Mouse (Mus musculus) heart, adult 8-10 months (tissue): ENCODE data around the gene Zcchc13. TPM values are rescaled to one million over a fixed set of nuclear protein-coding genes. Genes with fewer than 3 reads are reported as not detected.
"Not testable (repeated sequence)": the region's sequence is repeated elsewhere in the genome, so short reads cannot be mapped to it uniquely, and the experiment has no call there.

ENCODE experiments used
- DNase-seq: peaks from one replicate; pipeline ENCODE4 v3.0.0; 2022; ENCODE audit warnings: low spot score
- total RNA-seq, 4 experiments: library from RNA; stranded (reverse); gene quantifications; 2 replicates each; pipeline ENCODE4 v1.2.4; 2022

The Zcchc13 gene
- total RNA-seq, 4 experiments from 2014 or later = not detected

DNA sequence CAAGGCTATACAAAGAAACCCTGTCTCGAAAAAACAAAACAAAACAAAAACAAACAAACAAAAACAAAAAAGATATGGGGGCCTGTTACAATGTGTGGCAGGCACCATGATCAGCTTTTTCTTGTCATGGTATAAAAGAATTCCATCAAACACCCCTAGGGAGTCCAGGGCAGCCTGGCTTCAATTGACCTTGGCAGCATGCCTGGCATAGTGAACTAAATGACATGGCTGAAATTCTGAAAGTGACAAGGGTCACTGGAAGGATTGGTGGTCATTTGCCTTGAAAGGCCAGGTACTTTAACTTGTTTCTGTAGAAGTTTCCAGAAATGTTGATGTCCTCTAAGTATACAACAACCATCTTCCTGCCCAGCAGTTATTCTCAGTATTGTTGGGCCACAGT is 13.9 kb downstream of the Zcchc13 start:
- no peak for DNase-seq

DNA sequence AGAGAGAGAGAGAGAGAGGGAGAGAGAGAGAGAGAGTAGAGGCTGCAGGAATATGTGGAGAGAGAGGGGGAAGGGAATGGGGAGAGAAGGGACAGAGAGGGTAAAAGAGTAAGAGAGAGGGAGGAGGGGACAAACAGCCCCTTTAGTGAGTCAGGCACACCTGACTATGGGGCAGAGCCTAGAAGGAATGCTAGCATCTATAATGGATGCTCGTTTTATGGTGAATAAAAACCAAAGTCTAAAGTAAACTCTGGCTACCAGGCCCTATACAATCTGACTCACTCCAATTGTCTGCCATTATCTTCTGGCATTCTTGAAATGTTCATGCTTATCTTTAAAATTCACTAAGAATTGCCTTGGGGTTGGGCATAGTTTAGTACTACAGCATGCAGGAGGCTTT is 21.7 kb downstream of the Zcchc13 start:
- no peak for DNase-seq

DNA sequence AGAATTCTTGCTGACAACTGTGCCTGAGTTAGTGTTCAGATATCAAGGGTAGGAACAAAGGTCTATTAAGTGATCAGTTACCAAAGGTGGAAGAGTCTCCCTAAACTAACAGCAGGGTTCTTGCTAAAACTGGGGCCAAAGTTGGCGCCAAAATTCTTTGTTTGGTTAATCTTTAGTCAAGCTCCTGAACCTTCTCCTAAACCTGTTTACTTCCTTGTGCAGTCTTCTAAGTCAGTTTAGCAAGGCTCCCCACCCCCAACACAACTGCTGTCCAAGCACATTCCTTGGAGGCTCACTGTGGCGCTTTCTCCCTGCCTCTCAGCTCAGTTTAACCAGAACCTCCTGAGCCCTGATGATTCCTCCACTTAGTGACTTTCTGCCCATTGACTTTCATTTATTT is 22.6 kb downstream of the Zcchc13 start:
- no peak for DNase-seq

DNA sequence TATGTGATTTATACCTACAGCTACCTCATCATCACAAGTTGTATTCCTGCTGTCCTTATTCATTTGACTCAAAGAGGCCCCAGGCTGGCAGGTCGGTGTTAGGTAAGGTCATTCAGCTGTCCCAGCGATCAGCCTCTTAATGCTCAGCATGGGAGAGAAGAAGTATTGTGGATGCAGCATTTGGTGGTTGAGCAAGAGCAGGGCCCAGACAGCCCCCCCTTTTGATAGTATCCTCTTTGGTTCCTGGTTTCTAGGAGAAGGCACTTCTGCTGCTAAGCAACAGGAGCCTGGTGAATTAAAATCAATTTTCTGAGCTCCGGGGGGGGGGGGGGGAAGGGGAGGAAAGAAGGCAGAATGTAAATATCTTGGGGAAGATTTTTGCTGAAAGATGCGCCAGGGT is 28.6 kb downstream of the Zcchc13 start:
- no peak for DNase-seq

DNA sequence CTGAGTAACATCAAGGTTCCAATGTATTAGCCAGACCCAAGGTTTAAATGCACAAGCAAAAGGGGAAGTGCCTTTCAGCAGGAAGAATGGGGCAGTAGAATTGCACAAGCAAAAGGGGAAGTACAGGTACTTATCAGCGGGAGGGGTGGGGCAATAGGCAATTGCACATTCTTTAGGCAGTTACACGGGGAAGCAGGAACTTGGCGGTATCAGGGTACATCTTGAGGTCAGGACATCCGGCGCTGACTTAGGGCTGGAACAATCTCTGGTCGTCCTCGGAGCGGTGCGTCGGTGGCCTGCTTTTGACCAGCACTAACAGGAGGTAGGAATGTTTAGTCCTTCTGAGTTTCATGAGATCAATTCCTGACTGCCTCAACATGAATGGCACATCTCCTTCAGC is 34.1 kb downstream of the Zcchc13 start:
- not testable (repeated sequence) for DNase-seq

DNA sequence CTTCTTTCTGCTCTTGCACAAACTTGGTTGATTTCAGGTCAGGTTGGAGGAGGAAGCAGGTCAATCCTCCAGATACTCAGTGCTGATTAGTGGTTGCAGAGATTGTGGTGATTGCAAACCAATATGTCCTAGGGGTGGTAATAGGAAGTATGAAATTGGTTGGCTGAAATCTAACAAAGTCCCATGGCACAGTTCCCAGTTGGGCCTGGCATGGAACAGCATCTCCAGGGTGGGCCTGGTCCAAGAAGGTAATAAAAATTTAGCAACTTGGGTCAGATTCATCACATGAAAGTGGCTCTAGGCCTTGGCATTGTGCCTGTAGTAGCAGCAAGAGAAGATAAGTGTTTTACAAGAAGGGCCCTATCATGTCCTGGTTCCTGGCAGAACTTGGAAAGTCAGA is 39.9 kb downstream of the Zcchc13 start:
- no peak for DNase-seq

DNA sequence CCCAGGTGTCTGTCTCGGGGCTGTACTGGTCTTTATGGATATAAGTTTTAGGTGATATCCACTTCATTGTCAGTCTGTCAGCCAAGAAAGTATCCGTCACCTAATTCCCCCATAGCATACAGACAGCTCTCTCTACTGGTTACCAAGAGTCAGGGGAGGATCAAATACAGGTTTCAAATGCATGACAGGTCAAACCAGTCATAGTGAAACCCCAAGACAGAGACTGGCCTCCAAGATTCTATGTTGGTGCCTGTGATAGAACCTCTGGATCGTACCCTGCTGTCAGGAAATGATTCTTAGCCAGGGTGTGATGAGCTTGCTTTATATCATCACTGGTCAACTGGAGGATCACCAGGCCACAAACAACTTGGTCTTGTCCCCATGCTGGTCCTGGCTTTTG is 43.4 kb downstream of the Zcchc13 start:
- DNase-seq = no peak

DNA sequence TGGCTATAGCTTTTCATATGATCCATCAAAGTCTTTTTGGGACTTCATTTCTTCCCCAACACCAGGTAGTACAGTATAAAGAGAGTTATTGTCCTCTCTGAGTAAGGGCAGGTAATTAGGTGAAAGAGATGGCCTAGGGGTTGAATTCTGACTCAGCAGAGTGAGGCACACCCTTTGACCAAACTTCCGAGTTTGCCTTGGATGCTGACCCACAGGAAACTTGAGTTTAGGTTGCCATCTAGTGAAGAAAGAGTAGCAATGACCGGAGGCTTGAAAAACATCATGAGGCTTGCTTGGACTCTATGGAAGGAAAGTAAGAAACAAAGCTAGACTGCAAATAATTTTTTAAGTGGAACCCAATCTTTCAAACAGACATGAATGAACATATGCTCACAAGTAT is 44.3 kb downstream of the Zcchc13 start:
- no peak for DNase-seq

Other genes starting within 250 kb of the Zcchc13 start
- gene Tsx, start 216.1 kb upstream of the Zcchc13 start, total RNA-seq = not detected
- gene Gm26992, start 208.6 kb upstream of the Zcchc13 start, total RNA-seq = not detected
- 1 to 10 TPM; 6.1 to 7.3 (median 6.9) TPM for gene Slc16a2, start 191.4 kb downstream of the Zcchc13 start, total RNA-seq